Mouse (Mus musculus): ENCODE data around the gene Ing4.
"Not testable (repeated sequence)": the region's sequence is repeated elsewhere in the genome, so short reads cannot be mapped to it uniquely, and the experiment has no call there.

Gene Ing4

GRCm38 (mm10) chr6:125041047-125041446, 1.5 kb downstream of the Ing4 start:
- DNase-seq (ENCODE audit: low spot score in 2 of 2) = no peak

GRCm38 (mm10) chr6:125042081-125042480, 2.5 kb downstream of the Ing4 start:
- no peak for DNase-seq (ENCODE audit: low spot score in 2 of 2)

DNA sequence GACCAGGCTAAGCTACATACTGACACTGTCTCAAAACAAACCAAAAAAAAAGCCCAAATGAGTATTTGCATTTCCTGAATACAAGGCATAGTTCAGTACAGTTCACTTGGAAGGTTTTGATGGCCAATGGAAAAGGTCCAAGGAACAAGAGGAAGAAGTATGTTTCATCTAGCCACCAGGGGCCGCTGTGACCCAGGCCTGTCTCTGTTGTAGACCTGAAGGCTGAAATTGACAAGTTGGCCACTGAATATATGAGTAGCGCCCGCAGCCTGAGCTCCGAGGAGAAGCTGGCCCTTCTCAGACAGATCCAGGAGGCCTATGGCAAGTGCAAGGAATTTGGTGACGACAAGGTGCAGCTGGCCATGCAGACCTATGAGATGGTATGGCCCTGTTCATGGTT, 7.1 kb downstream of the Ing4 start:
- peak; percentile 76 to 90 for DNase-seq (ENCODE audit: low spot score in 2 of 2)

DNA sequence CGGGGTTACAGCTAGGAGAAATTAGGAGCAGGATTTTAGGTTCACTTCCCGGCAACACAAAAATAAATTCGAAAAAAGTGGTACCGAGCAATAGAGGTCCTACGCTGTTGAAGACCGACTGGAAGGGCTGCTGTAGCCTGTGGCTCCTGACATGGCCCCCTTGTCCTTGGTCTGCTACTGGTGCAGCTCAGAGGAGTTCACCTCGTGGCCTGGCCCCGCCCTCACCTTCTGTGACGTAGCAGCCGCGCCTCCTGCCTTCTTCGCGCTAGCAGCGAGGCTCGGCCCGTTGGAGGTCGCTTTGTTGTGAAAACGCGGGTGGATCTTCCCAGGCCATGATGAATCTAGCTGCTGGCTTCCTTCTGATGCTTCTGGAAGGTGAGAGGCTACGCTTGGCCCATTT, 10.1 kb downstream of the Ing4 start, which contains the start of gene Acrbp:
TSS of gene Acrbp (plus strand) at position 12 of the 400 bp plus-strand sequence.
- no peak for DNase-seq (ENCODE audit: low spot score in 2 of 2)

DNA sequence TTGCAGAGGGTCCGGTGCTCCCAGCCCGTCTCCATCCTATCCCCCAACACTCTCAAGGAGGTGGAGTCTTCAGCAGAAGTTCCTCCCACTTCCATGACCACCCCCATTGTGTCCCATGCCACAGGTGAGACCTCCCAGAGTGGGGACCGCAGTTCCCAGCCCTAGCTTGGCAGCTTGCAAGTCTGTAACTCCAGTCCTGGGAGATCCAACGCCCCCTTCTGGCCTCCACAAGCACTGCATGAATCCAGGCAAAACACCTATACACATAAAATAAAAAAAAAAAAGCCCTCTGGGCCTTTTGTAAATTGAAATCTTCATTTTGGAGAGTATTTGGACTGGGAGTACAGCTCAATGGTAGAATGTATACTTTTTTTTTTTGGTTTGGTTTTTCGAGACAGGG, 11.7 kb downstream of the Ing4 start:
- DNase-seq (ENCODE audit: low spot score in 2 of 2) = no peak

DNA sequence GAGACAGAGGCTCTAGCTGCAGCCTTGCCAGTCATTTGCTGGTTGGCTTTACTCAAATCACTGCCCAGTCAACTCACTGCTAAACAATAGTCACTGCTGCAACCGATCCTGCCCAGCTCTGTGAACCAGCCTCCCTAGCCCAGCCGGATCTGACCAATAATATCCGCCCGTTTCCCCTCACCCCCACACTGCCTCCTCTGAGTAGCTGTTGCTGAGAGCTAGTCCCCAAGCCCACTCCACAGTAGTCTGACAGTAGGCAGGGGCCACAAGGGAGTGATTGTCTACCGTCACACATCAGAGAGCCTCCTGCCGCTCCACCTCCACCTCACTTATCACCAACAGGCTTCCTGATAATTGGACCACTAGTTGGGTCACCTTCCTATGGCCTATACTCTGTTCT, 21.9 kb downstream of the Ing4 start:
- no peak for DNase-seq (ENCODE audit: low spot score in 2 of 2)

GRCm38 (mm10) chr6:125062511-125062910, 23.0 kb downstream of the Ing4 start:
- DNase-seq (ENCODE audit: low spot score in 2 of 2) = no peak

- DNase-seq (ENCODE audit: low spot score in 2 of 2) = no peak
Observed at GRCm38 (mm10) chr6:125063906-125064305, 24.3 kb downstream of the Ing4 start.

GRCm38 (mm10) chr6:125065223-125065622, 25.7 kb downstream of the Ing4 start:
- DNase-seq (ENCODE audit: low spot score in 2 of 2) = not testable (repeated sequence)

DNA sequence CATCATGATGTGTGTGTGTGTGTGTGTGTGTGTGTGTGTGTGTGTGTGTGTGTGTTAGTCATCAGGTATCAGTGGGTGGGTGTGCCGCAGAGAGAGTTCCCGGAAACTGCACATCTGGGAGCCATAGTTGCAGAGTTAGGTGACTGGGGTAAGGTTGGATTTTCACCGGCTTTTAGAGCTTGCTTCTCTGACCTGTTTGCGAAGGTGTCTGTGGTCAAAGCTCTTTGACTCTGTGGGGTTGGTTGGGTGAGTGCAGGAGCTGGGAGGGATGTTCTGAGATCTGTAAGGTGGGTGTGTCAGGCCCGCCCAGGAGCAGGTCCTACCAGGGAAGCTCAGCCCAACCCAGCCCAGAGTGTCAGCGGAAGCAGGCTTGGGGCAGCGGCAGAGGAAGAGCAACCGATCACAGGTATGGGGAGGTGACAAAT, 28.0 kb downstream of the Ing4 start, which contains the start of gene Lpar5:
TSS of gene Lpar5 (plus strand) at position 350 of the 425 bp plus-strand sequence.
- DNase-seq (ENCODE audit: low spot score in 2 of 2) = no peak

DNA sequence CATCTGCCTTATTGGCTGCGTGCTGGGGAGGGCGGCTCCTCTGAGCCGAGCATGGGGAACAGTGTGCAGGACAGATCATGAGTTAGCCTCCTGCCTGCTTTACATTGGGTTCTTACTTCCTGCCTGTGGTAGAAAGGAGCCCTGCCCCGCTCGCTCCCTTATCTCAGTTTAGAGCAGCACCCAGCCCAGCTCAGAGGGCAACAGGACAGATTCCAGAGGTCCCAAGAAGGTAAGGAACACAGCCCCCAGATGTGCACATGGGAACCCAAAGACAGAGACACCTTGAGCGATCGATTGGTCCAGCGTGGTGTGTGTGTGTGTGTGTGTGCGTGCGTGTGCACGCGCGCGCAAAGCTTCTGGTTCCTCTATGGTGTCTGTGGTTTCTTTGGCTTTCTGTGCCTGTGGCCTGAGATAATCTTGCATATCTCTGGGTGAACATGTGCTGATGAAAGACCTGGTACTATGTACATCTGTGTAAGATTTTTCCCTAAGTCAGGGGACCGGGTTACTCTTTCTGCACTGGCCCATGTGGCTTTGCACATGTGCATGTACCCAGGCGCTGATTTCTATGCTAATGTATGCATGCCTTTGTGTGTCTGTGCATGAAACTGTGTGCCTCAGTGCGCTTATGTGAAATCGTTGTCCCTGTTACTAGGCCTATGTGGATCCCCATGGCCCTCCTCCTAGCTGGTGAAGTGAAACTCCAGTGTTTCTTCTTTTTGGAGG, 31.8 kb downstream of the Ing4 start:
- DNase-seq (ENCODE audit: low spot score in 2 of 2) = peak; percentile 71 to 82

- DNase-seq (ENCODE audit: low spot score in 2 of 2) = peak in 1 of 2 experiments; percentile 62
Observed at GRCm38 (mm10) chr6:125071896-125072279, 32.3 kb downstream of the Ing4 start.

GRCm38 (mm10) chr6:125073825-125074224, 34.3 kb downstream of the Ing4 start:
- no peak for DNase-seq (ENCODE audit: low spot score in 2 of 2)

- DNase-seq (ENCODE audit: low spot score in 2 of 2) = peak in 1 of 2 experiments; percentile 57
Observed at GRCm38 (mm10) chr6:125081394-125081793, 41.8 kb downstream of the Ing4 start.

GRCm38 (mm10) chr6:125081797-125082560, 42.4 kb downstream of the Ing4 start:
- DNase-seq (ENCODE audit: low spot score in 2 of 2) = peak; percentile 72 to 86

- no peak for DNase-seq (ENCODE audit: low spot score in 2 of 2)
Observed at GRCm38 (mm10) chr6:125082801-125083386, 43.3 kb downstream of the Ing4 start.

DNA sequence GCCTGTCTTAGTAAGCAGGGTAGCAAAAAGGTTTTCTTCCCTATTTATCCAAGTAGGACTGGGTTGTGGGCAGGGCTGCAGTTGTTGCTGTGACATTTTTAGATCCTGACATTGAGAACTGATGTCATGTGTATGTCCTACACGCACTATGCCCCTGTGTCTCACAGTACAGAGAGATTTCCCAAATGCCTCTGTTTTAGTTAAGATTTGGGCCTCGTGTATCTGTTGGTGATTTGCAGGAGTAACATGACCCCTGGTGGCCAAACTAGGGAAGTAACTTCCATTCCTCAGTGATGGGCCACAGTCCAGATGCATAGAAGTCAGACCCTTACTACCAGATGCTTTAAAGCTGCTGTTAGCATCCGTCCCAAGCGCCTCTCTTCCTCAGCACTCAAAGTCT, 44.9 kb downstream of the Ing4 start:
- DNase-seq (ENCODE audit: low spot score in 2 of 2) = peak; percentile 64 to 78

DNA sequence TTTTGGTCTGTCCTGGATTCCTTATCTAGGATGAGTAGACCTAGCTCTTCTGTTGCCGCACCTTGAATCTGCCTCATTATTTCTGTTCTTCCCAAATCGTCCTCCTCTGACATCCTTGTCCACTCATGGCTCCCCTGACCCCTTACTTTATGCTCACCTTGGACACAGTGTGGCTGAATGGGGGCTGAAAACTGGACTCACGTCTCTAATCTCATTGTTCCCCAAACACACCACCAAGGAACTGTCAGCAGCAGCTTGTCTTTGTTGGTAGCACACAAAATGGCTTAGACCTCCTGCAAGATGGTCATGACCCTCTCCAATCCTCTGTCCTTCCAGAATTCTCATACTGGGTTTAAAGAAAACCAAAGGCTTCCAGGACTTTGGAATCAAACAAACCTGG, 48.4 kb downstream of the Ing4 start:
- DNase-seq (ENCODE audit: low spot score in 2 of 2) = no peak

GRCm38 (mm10) chr6:125088561-125089321, 49.2 kb downstream of the Ing4 start:
- peak; percentile 52 to 78 for DNase-seq (ENCODE audit: low spot score in 2 of 2)

DNA sequence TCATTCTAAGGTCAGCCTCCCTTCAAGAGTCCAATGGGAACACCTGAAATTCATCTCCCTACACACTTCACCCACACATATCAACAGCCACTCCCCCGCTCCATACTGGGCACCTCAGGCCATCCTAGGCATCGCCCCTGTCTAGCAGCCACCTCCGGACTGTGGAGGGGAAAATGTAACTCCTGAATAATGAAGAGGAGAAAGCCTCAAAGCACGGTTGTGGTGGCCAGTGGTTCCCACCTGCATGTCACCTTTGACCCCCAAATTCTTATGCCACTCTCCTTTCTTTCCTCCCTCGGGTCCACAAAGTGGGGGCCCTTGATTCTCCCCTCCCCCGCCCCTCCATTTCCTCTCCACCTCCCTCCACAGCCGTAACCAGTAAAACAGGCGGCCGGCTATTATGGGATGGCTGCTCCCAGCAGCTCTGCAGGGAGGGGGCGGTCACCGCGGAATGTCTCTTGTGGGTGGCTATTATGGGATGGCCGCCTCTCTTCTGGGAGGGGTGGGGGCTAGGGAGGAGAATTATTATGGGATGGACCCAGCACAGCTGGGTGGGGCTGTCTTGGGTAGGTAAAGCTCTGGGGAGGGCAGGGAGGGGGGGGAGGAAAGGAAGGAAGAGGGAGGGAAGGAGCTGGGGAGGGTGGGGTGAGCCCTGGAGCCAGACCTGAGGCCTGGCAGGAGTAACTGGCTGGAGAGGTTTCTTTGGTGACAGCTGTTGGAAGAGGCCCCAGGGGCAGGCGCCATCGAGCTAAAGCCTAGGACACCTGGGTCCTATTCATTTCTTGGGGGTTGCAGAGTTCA, 50.2 kb downstream of the Ing4 start:
- DNase-seq (ENCODE audit: low spot score in 2 of 2) = peak; percentile 68 to 81

Measured in spleen, postnatal 4 days (tissue).